8 mouse cellular contexts compared by ENCODE assay signal in genomic region chr7:16272681-16273080, GRCm38 (mm10). TPM values are rescaled to one million over a fixed set of nuclear protein-coding genes. Genes with fewer than 3 reads are reported as not detected.
DNase-seq lines count a peak whose midpoint lies in the region; ATAC-seq and TF ChIP-seq lines count a peak whose summit lies in the region.

No protein-coding gene starts in this region.

- ATAC-seq in inflammation-experienced regulatory T-cells, adult 6 months = peak; percentile 41
- peak; percentile 62 for ATAC-seq in megakaryocyte, adult 5-6 weeks (ENCODE audit: poor library complexity, severe bottlenecking)

- intact Hi-C loops in gastrocnemius, adult 2 months (cut with DNase I) = no loop called here
- intact Hi-C loops in left cerebral cortex, postnatal 14 days (cut with DNase I) = no loop called here

- peak overlapping the region; percentile 88 for H3K4me3 ChIP-seq in gastrocnemius, adult 2 months

- TF ChIP-seq CTCF in gastrocnemius, adult 2 months (IDR thresholded peaks at IDR 0.05) = peak; percentile 12; the same call in 1 of the 2 replicates

- H3K27ac ChIP-seq in gastrocnemius, adult 2 months = peak overlapping the region; percentile 83

- peak; percentile 65 for DNase-seq in adipocyte (ENCODE audit: low spot score)
- peak; percentile 79 to 80 for DNase-seq in cerebellum, postnatal 36 days
- peak; percentile 76 for DNase-seq in gastrocnemius, adult 2 months
- DNase-seq in left cerebral cortex, postnatal 14 days (ENCODE audit: low spot score in 2 of 2) = peak; percentile 74 to 75
- DNase-seq in right cerebral cortex, postnatal 10 days (ENCODE audit: low spot score in 2 of 2) = peak; percentile 82
- DNase-seq in urinary bladder, postnatal 25 days (ENCODE audit: low spot score) = peak; percentile 55

RNA-seq across cellular contexts. Expression of gene Inafm1, which starts 0.7 kb away (rescaled TPM):
- 10 to 100 TPM; 15.7 to 15.8 TPM for total RNA-seq in gastrocnemius, adult 2 months (2021)
- polyA plus RNA-seq in inflammation-experienced regulatory T-cells, adult 6 months (2017; shearing (Covaris generic)) = 1 to 10 TPM in 2 of 3 experiments, under 1 TPM in 1; 0.96 to 2.4 (median 2.3) TPM
- total RNA-seq in left cerebral cortex, postnatal 14 days (2021) = 10 to 100 TPM; 30.3 to 30.8 TPM
- total RNA-seq in megakaryocyte, adult 5-6 weeks (2015) = 7.3 and 8.7 TPM in 2 replicates
- 3.7 and 5.4 TPM in 2 replicates for total RNA-seq in megakaryocyte, adult 5-6 weeks (2017)

RNA-seq across cellular contexts. Expression of gene C5ar1, which starts 13.3 kb away (rescaled TPM):
- 1 to 10 TPM; 1.6 to 2.4 TPM for total RNA-seq in gastrocnemius, adult 2 months (2021)
- polyA plus RNA-seq in inflammation-experienced regulatory T-cells, adult 6 months (2017; shearing (Covaris generic)) = under 1 TPM in 1 of 3 experiments, not detected in 2; 0.21 TPM
- 1 to 10 TPM in 1 of 2 experiments, under 1 TPM in 1; 0.70 to 1.7 TPM for total RNA-seq in left cerebral cortex, postnatal 14 days (2021)
- total RNA-seq in megakaryocyte, adult 5-6 weeks (2015) = 49.8 TPM in 2 replicates
- 13.6 and 22.2 TPM in 2 replicates for total RNA-seq in megakaryocyte, adult 5-6 weeks (2017)

RNA-seq across cellular contexts. Expression of gene Ccdc9, which starts 13.9 kb away (rescaled TPM):
- total RNA-seq in gastrocnemius, adult 2 months (2021) = 10 to 100 TPM; 41.0 to 42.1 TPM
- polyA plus RNA-seq in inflammation-experienced regulatory T-cells, adult 6 months (2017; shearing (Covaris generic)) = 10 to 100 TPM; 10.6 to 16.3 (median 11.5) TPM
- total RNA-seq in left cerebral cortex, postnatal 14 days (2021) = 10 to 100 TPM; 85.2 to 87.3 TPM
- total RNA-seq in megakaryocyte, adult 5-6 weeks (2015) = 26.0 and 30.3 TPM in 2 replicates
- 117 and 121 TPM in 2 replicates for total RNA-seq in megakaryocyte, adult 5-6 weeks (2017)

RNA-seq across cellular contexts. Expression of gene C5ar2, which starts 28.7 kb away (rescaled TPM):
- total RNA-seq in gastrocnemius, adult 2 months (2021) = under 1 TPM; 0.18 to 0.39 TPM
- under 1 TPM in 1 of 3 experiments, not detected in 2; 0.23 TPM for polyA plus RNA-seq in inflammation-experienced regulatory T-cells, adult 6 months (2017; shearing (Covaris generic))
- under 1 TPM; 0.51 to 0.59 TPM for total RNA-seq in left cerebral cortex, postnatal 14 days (2021)
- 5.7 and 7.4 TPM in 2 replicates for total RNA-seq in megakaryocyte, adult 5-6 weeks (2015)
- 6.9 and 10.7 TPM in 2 replicates for total RNA-seq in megakaryocyte, adult 5-6 weeks (2017)

RNA-seq across cellular contexts. Expression of gene Bbc3, which starts 35.5 kb away (rescaled TPM):
- total RNA-seq in gastrocnemius, adult 2 months (2021) = 1 to 10 TPM; 1.4 to 2.9 TPM
- polyA plus RNA-seq in inflammation-experienced regulatory T-cells, adult 6 months (2017; shearing (Covaris generic)) = 1 to 10 TPM in 2 of 3 experiments, under 1 TPM in 1; 0.42 to 1.5 (median 1.2) TPM
- 10 to 100 TPM; 22.3 to 23.0 TPM for total RNA-seq in left cerebral cortex, postnatal 14 days (2021)
- total RNA-seq in megakaryocyte, adult 5-6 weeks (2015) = 1.5 and 3.3 TPM in 2 replicates
- total RNA-seq in megakaryocyte, adult 5-6 weeks (2017) = 1.1 and 3.0 TPM in 2 replicates

Comparison
In these comparisons a context has a peak if more than half of its experiments do, and no peak if none do; other contexts are left out.
1. Peak in every context shown above with its lines: DNase-seq, ATAC-seq, H3K4me3 ChIP-seq and H3K27ac ChIP-seq.
2. RNA of gene C5ar1, which starts 13.3 kb away (total RNA-seq): 13.6 to 49.8 TPM in megakaryocyte, adult 5-6 weeks; 1.6 to 2.4 TPM in gastrocnemius, adult 2 months and 0.70 to 1.7 TPM in left cerebral cortex, postnatal 14 days; every median in the first group is over 4 times any median in the second.